Mouse (Mus musculus) brain, adult 10 weeks (tissue): Measurements from ENCODE around the gene Ankrd42. TPM values are rescaled to one million over a fixed set of nuclear protein-coding genes. Genes with fewer than 3 reads are reported as not detected.

Experiments used
- polyA plus RNA-seq: library from polyadenylated mRNA; stranded (reverse); fragments of 350-450 nt; fragmentation: Illumina TruSeq; extraction: RNeasy Lipid Tissue Mini Kit (QIAGEN cat#74804); gene quantifications from one replicate; pipeline ENCODE4 v1.2.3, GENCODE M21; 2015; ENCODE audit warnings: low read depth, low replicate concordance

Gene Ankrd42
- polyA plus RNA-seq = 11.6 TPM

DNA sequence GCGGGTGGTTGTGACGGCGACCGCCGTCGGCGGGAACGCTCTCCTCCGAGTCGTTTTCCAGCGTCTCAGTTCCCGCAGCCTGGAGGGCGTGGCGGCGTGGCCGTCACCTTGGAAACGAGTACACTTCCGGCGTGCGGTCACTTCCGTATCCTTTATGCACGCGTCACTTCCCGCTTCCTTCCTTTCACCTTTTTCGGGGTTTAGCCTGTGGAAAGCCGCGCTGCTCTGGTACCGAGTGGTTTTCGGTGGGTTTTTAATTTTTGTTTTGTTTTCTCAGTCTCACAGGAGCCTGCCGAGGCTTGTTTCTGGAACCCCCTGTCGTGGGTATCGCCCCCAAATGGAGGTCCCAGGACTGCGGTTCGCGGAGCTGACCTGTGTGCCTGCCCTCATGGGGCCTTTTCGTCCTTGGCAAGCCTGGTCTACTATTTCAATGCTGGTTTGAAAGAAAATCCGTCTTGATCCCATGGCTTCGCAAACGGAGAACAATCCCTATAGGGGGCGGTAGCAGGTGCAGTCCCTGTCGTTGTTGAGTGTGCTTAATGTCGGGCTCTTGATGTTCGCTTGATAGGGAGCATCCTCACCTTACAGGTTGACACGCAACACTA lies at the start of gene Ankrd42:
Gene Ankrd42, minus strand, starts transcription at position 122 of the 605 bp plus-strand sequence.

DNA sequence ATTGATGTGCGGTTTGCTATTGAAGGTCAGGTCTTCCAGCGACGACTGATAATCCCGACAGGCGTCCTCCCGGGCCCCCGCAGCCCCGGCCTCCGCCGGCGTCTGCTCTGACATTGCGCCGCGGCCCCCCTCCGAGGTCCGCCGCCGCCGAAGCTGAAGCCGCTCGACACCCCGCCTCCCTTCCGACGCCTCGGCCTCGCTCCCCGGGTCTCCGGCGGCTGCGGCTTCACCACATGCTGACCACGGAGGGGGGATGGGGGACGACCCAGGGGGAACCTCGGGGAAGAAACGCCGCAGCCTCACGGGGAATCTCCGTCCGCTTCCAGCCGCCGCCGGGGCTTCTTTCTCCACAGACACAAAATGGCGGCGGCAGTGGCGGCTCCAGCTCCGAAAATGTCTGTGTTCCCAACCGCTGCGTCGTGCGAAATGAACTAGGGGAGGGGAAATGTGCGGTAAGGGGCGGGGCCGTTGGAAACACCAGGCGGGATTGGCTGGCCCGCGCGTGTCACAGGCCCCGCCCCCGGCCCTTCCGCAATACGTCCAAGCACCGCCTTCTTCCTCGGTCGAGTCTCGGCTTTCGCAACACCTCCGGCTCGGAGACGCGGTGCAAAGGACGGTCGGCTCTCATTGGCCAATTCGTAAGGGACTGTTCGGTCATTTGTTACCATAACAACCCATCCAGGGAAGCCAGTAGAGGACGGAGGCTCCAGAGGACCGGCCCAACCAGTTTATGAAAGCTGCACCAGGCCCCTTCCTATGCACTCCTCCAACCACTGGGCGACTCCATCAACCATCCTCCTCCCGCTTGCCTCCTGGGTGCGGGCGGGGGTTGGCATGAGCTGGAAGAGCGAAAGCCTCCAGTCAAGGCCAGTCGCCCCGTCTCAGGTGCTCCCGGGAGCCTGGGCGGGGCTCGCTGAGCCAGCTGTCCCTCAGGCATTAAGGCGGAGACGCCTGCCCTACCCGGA lies 32.8 kb upstream of the Ankrd42 start, which contains the start of gene Pcf11:
Gene Pcf11, minus strand, starts transcription at position 428 of the 965 bp plus-strand sequence.

DNA sequence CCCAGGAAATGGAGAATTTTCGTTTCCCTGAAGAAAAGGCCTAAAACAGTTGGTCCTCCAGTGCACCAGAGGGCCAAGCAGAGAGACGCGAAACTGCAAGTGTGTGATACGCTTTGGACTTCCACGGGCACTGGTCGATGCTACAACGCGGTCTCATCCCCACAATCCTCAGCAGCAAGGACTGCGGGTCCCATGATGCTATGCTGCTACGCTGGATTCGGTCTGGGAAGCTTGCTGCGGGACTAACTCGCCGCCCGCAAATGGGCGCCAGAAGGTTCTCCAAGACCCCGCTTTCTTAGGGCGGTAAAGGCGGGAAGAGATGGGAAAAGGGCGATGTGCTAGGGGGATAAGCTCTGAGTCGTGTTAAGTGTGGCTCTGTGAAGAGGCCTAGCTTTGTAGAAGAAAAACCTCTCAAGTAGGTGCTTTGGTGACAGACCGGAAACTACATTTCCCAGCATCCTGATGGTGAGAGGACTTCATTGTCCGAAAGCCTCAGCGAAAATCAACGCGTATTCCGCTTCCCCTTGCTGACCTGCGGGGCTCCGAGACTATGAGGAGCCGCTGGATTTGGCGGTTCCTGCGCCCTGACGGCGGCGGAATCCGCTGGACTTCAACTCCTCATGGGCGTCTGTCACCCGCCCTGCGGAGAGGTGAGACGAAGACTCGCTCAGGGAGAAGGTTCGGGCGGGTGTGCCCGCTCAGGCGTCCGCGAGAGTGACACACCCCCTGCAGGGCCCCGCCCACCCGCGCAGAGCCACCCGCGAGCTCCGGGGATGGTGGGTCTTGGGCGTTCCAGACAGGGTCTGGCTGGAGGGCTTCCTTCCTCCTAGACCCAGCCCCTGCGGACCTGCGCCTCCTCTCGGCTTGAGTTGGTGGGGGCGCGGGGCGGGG lies 75.7 kb downstream of the Ankrd42 start, which contains the start of gene Ccdc90b:
Gene Ccdc90b, plus strand, starts transcription at position 164 of the 891 bp plus-strand sequence.

Other genes starting within 250 kb of the Ankrd42 start
- 25.1 TPM for gene Ccdc90b, start 76.0 kb downstream of the Ankrd42 start, polyA plus RNA-seq
- 28.6 TPM for gene Pcf11, start 32.8 kb upstream of the Ankrd42 start, polyA plus RNA-seq
- 20.8 TPM for gene Rab30, start 104.5 kb upstream of the Ankrd42 start, polyA plus RNA-seq
- 0.74 TPM for gene Ddias, start 237.1 kb upstream of the Ankrd42 start, polyA plus RNA-seq
- gene Prcp, start 237.3 kb upstream of the Ankrd42 start, polyA plus RNA-seq = 9.1 TPM